Mouse (Mus musculus) CH12.LX (cell line): ENCODE results near the gene Slc25a26. TPM values are rescaled to one million over a fixed set of nuclear protein-coding genes. Genes with fewer than 3 reads are reported as not detected.

Experiments used
- DNase-seq: peaks from one replicate; pipeline ENCODE4 v3.0.0-alpha.2; 2013; ENCODE audit errors: extremely low read depth
- H3K27ac ChIP-seq: 2 replicates; pipeline ENCODE4 v1.5.1; 2012; ENCODE audit warnings: low read depth, mild to moderate bottlenecking, control low read depth, moderate library complexity; ENCODE audit not compliant: insufficient read depth
- H3K27me3 ChIP-seq: replicated peaks from 2 replicates; pipeline ENCODE3; 2012; ENCODE audit warnings: inconsistent platforms
- H3K36me3 ChIP-seq, 2 experiments: replicated peaks in 1 of 2; 2 replicates each; pipeline versions ENCODE3 to v1.6.1; 2012; ENCODE audit warnings: inconsistent platforms in 1 of 2, low read length in 1 of 2, mild to moderate bottlenecking in 1 of 2, mixed read lengths in 1 of 2, moderate library complexity in 1 of 2; ENCODE audit not compliant: control insufficient read depth in 1 of 2, insufficient read depth in 1 of 2
- H3K4me1 ChIP-seq, 2 experiments: 2 replicates each; pipeline ENCODE4 v1.6.1; 2012; ENCODE audit warnings: inconsistent platforms in 1 of 2, moderate library complexity in 1 of 2; ENCODE audit not compliant: insufficient read depth in 2 of 2, control insufficient read depth in 1 of 2
- H3K4me2 ChIP-seq: 2 replicates; pipeline ENCODE4 v1.6.1; 2012; ENCODE audit warnings: low read depth, mild to moderate bottlenecking, control low read depth; ENCODE audit not compliant: poor library complexity, insufficient read depth, severe bottlenecking
- H3K4me3 ChIP-seq, 3 experiments: fragments of 150-350 bp in 1 of 3; sonication (generic) in 1 of 3; replicated peaks in 1 of 3; 2 replicates each; pipeline versions ENCODE3 to v1.5.1; 2011 to 2012; ENCODE audit warnings: low read depth in 2 of 3, low read length in 2 of 3, mild to moderate bottlenecking in 2 of 3, moderate library complexity in 2 of 3, control low read depth in 1 of 3, improper control_type of control experiment in 1 of 3, inconsistent platforms in 1 of 3, mixed read lengths in 1 of 3; ENCODE audit not compliant: poor library complexity in 1 of 3
- H3K79me2 ChIP-seq: replicated peaks from 2 replicates; pipeline ENCODE4 v1.6.1; 2012; ENCODE audit warnings: mild to moderate bottlenecking, moderate library complexity; ENCODE audit not compliant: control insufficient read depth, poor library complexity, insufficient read depth, severe bottlenecking; ENCODE audit errors: extremely low read depth
- H3K9ac ChIP-seq: 2 replicates; pipeline ENCODE4 v1.6.1; 2012; ENCODE audit warnings: low read depth, mild to moderate bottlenecking, control low read depth, moderate library complexity; ENCODE audit not compliant: insufficient read depth
- H3K9me3 ChIP-seq: replicated peaks from 2 replicates; pipeline ENCODE3; 2012; ENCODE audit warnings: low read length, inconsistent platforms, mixed read lengths
- BHLHE40 ChIP-seq: IDR thresholded peaks from 2 replicates; pipeline ENCODE4 v1.6.1; 2011; ENCODE audit warnings: mild to moderate bottlenecking, low read depth, low read length, improper control_type of control experiment
- CTCF ChIP-seq, 2 experiments: IDR thresholded peaks in 1 of 2; conservative IDR thresholded peaks in 1 of 2; 2 replicates each; pipeline ENCODE4 v1.5.1; 2011 to 2012; ENCODE audit warnings: low read depth in 2 of 2, low read length in 2 of 2, improper control_type of control experiment in 1 of 2, inconsistent platforms in 1 of 2, mild to moderate bottlenecking in 1 of 2, moderate library complexity in 1 of 2
- EP300 ChIP-seq: IDR thresholded peaks from 2 replicates; pipeline ENCODE4 v1.6.1; 2011; ENCODE audit warnings: low read length, improper control_type of control experiment
- HCFC1 ChIP-seq: IDR thresholded peaks from 2 replicates; pipeline ENCODE4 v1.6.1; 2012; ENCODE audit warnings: low read depth, mild to moderate bottlenecking, inconsistent platforms, low read length, improper control_type of control experiment
- IRF4 ChIP-seq: IDR thresholded peaks from 2 replicates; pipeline ENCODE4 v1.6.1; 2014; ENCODE audit warnings: low read depth, mild to moderate bottlenecking, inconsistent platforms, low read length, improper control_type of control experiment
- JUND ChIP-seq: conservative IDR thresholded peaks from 2 replicates; pipeline ENCODE4 v1.6.1; 2011; ENCODE audit warnings: low read depth, low read length, improper control_type of control experiment
- MEF2A ChIP-seq: IDR thresholded peaks from 2 replicates; pipeline ENCODE4 v1.6.1; 2014; ENCODE audit warnings: low read depth, mild to moderate bottlenecking, inconsistent platforms, low read length, improper control_type of control experiment, borderline replicate concordance
- MXI1 ChIP-seq: IDR thresholded peaks from 2 replicates; pipeline ENCODE4 v1.6.1; 2011; ENCODE audit warnings: mild to moderate bottlenecking, low read depth, low read length, improper control_type of control experiment
- POLR2AphosphoS2 ChIP-seq: IDR thresholded peaks from 2 replicates; pipeline ENCODE4 v1.6.1; 2011; ENCODE audit warnings: low read depth, low read length, improper control_type of control experiment
- RAD21 ChIP-seq: IDR thresholded peaks from 2 replicates; pipeline ENCODE4 v1.6.1; 2011; ENCODE audit warnings: low read depth, mild to moderate bottlenecking, low read length, improper control_type of control experiment, moderate library complexity
- SIN3A ChIP-seq: IDR thresholded peaks from 2 replicates; pipeline ENCODE4 v1.6.1; 2012; ENCODE audit warnings: low read length, improper control_type of control experiment, inconsistent platforms
- SMC3 ChIP-seq: IDR thresholded peaks from 2 replicates; pipeline ENCODE4 v1.6.1; 2011; ENCODE audit warnings: low read depth, low read length, improper control_type of control experiment
- TCF12 ChIP-seq: IDR thresholded peaks from 2 replicates; pipeline ENCODE4 v1.6.1; 2014; ENCODE audit warnings: low read depth, mild to moderate bottlenecking, inconsistent platforms, low read length, improper control_type of control experiment
- ZMIZ1 ChIP-seq: IDR thresholded peaks from 2 replicates; pipeline ENCODE4 v1.6.1; 2012; ENCODE audit warnings: low read depth, mild to moderate bottlenecking, inconsistent platforms, low read length, improper control_type of control experiment
- dilution Hi-C: fragments of 300-500 bp; cut with MboI; formaldehyde crosslinking; loops from 2 replicates; pipeline ENCODE4 v1.14.3; 2020; ENCODE audit warnings: low sequenced_read_pairs; ENCODE audit not compliant: extremely low pct_unique_long_range_greater_than_20kb, extremely low pct_ligation_motif_present
- in situ Hi-C: fragments of 300-500 bp; cut with MboI; formaldehyde crosslinking; loops from 3 replicates; pipeline ENCODE4 v1.14.3; 2019; ENCODE audit warnings: low sequenced_read_pairs, low pct_ligation_motif_present, low pct_unique_long_range_greater_than_20kb, mixed read lengths
- polyA plus RNA-seq: library from polyadenylated mRNA; unstranded; fragments of >175 nt; gene quantifications from 2 replicates; pipeline ENCODE4 v1.2.1, GENCODE M21; 2012; ENCODE audit warnings: low read depth; ENCODE audit not compliant: insufficient read length
- total RNA-seq, 2 experiments: library from RNA; depleted of rRNA; stranded (reverse); fragments of 300-350 nt in 1 of 2; fragments of >200 nt in 1 of 2; gene quantifications; 2 replicates each; pipeline ENCODE4 v1.2.3; 2012 to 2014

Gene Slc25a26
- total and polyA plus RNA-seq, 3 experiments = 5.5 to 9.9 (median 5.9) TPM

DNA sequence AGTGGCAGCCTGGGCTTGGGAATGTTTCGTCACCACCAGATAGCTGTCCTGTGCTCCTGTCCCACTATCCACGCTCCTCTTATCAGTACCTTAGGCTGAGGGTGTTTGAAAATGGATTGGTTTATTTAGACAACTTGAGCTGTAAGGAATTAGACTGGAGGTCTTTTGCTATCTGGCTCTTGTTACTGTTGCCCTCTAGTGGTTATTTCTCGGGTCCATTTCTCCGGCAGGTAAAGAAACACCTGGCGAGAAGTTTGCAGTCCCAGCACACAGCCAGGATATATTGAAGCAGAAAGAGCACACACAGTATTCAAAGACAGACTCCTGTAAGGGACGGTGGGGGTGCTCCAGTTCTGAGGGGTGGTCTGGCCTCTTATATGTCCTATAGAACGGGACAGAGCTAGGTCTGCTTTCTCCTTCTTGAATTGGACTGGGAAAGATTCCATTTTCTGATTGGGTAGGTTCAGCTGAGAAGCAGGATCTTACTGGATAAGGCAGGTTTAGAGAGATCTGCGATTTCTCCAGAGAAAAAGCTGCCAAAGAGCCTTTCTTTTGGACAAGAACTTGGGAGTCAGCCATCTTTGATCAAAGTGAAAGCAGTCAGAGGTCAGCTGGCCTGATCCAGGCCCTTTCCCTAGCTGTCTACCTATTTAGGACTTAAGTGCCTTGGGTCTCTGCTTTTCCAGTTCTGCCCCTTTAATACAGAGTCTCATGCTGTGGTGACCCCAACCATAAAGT lies 63.2 kb downstream of the Slc25a26 start:
- peaks cover 10 to 28% of the 10 kb centered on the region in 2 experiments; a peak in 3 of 4 replicates for H3K4me1 ChIP-seq
- in situ Hi-C loops = no loop called here

DNA sequence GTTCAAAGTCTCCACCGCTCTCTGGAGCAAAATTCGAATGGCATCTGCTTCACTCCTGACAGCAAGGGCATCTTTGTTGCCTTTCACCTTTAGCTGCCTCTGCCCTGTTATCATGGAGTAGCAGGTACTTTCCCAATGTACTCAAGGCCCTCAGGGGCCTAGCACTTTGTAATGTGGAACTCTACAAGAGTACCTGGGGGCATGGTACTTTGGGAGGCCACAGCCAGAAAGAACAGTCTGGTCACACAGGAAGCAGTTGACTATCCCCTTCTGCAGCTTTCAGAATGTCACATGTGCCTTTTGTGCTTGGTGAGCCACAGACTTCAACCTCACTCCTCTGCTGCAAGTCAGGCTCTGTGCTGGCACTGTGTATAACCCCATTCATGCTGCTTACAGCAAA lies 65.6 kb downstream of the Slc25a26 start:
- H3K9me3 ChIP-seq = no peaks in the 10 kb centered on the region
- in situ Hi-C loops (no loop called here), dilution Hi-C loops (no loop called here)
- DNase-seq = peak; percentile 53
- H3K9ac ChIP-seq = no peak overlapping the region
- no peak overlapping the region; the same call in 1 of the 2 replicates for H3K27ac ChIP-seq
- no peak overlapping the region for H3K4me3 ChIP-seq
- peaks cover 10 to 28% of the 10 kb centered on the region in 2 experiments; a peak in 3 of 4 replicates for H3K4me1 ChIP-seq
- no peak overlapping the region for H3K4me2 ChIP-seq
- peak; percentile 11; the same call in 1 of the 2 replicates for TF ChIP-seq TCF12
- TF ChIP-seq IRF4 = peak; percentile 55
- TF ChIP-seq JUND = no peak
- TF ChIP-seq MXI1 = 0 out of 2 replicates have a peak, but pooled peaks have one; percentile 50
- 0 out of 2 replicates have a peak, but pooled peaks have one; percentile 25 for TF ChIP-seq ZMIZ1
- peak; percentile 29; the same call in 1 of the 2 replicates for TF ChIP-seq EP300
- no peak; the same call in 1 of the 2 replicates for TF ChIP-seq SIN3A
- TF ChIP-seq HCFC1 = no peak
- TF ChIP-seq MEF2A = 0 out of 2 replicates have a peak, but pooled peaks have one; percentile 4
- TF ChIP-seq BHLHE40 = peak; percentile 31; the same call in 1 of the 2 replicates
- H3K79me2 ChIP-seq = no peaks in the 10 kb centered on the region
- peaks cover 0 to 2% of the 10 kb centered on the region in 2 experiments for H3K36me3 ChIP-seq
- H3K27me3 ChIP-seq = no peaks in the 10 kb centered on the region

More for the DNA sequence above, 63.2 kb downstream of the Slc25a26 start:
- dilution Hi-C loops = no loop called here
- no peaks in the 10 kb centered on the region for H3K79me2 ChIP-seq
- H3K4me3 ChIP-seq = no peak overlapping the region
- H3K4me2 ChIP-seq = no peak overlapping the region
- TF ChIP-seq ZMIZ1 (no peak), RAD21 (peak; percentile 21), POLR2AphosphoS2 (no peak), CTCF (conservative IDR thresholded peaks at IDR 0.05 in 1 of 2, IDR thresholded peaks at IDR 0.05 in 1 of 2; ENCODE audit: low read depth in 2 of 2, low read length in 2 of 2) (peak in 1 of 2 experiments; percentile 55; a peak in 2 of 4 replicates), SMC3 (peak; percentile 34)
- H3K9ac ChIP-seq = 0 out of 2 replicates have a peak overlapping the region, but pooled peaks have one; percentile 1
- H3K27ac ChIP-seq = no peak overlapping the region
- no peaks in the 10 kb centered on the region for H3K9me3 ChIP-seq
- no peaks in the 10 kb centered on the region for H3K27me3 ChIP-seq
- H3K36me3 ChIP-seq = peaks cover 0 to 13% of the 10 kb centered on the region in 2 experiments
- DNase-seq = no peak
